Mouse (Mus musculus) embryonic fibroblast, embryonic 13.5 days (primary cell): ENCODE results near the gene Tef. TPM values are rescaled to one million over a fixed set of nuclear protein-coding genes. Genes with fewer than 3 reads are reported as not detected.
A peak's percentile ranks its signal among the peaks of the same experiment; 100 is the strongest.

Experiments used
- H3K27ac ChIP-seq: 2 replicates; pipeline ENCODE4 v1.5.1; 2012; ENCODE audit warnings: low read length, control low read depth, inconsistent platforms; ENCODE audit not compliant: insufficient read depth
- H3K4me1 ChIP-seq: 2 replicates; pipeline ENCODE4 v1.6.1; 2011; ENCODE audit warnings: low read length; ENCODE audit not compliant: control insufficient read depth, insufficient read depth
- H3K4me3 ChIP-seq: 2 replicates; pipeline ENCODE4 v1.5.1; 2011; ENCODE audit warnings: mild to moderate bottlenecking, control low read depth, low read length; ENCODE audit not compliant: insufficient read depth
- CTCF ChIP-seq: IDR thresholded peaks from 2 replicates; pipeline ENCODE4 v1.5.1; 2011; ENCODE audit warnings: mild to moderate bottlenecking, control low read depth, low read length, moderate library complexity, borderline replicate concordance; ENCODE audit not compliant: insufficient read depth
- POLR2A ChIP-seq: IDR thresholded peaks from 2 replicates; pipeline ENCODE4 v1.6.1; 2011; ENCODE audit warnings: low read depth, mild to moderate bottlenecking, control low read depth, low read length, moderate library complexity
- polyA plus RNA-seq: library from polyadenylated mRNA; stranded (reverse); fragments of >200 nt; gene quantifications from 2 replicates; pipeline ENCODE4 v1.2.4, GENCODE M21; 2011; ENCODE audit warnings: low read depth; ENCODE audit not compliant: missing spikeins, insufficient read length

Gene Tef
- polyA plus RNA-seq, 1 experiment: 43.1 TPM

GRCm38 (mm10) chr15:81856030-81856790, 54.0 kb downstream of the Tef start:
- Histone ChIP-seq H3K4me3 (peak overlapping the region; percentile 77), H3K27ac (peak overlapping the region; percentile 33), H3K4me1 (peaks cover 4% of the 10 kb centered on the region; the same call in 1 of the 2 replicates)
- TF ChIP-seq POLR2A: peak; percentile 18; the same call in 1 of the 2 replicates
- no peak for TF ChIP-seq CTCF

- no peak for TF ChIP-seq CTCF
- TF ChIP-seq POLR2A: peak; percentile 4; the same call in 1 of the 2 replicates
- Histone ChIP-seq H3K27ac (peak overlapping the region; percentile 33), H3K4me1 (peaks cover 4% of the 10 kb centered on the region; the same call in 1 of the 2 replicates), H3K4me3 (peak overlapping the region; percentile 77)
Observed at GRCm38 (mm10) chr15:81856938-81857723, 54.9 kb downstream of the Tef start.

- H3K4me3 ChIP-seq: peak overlapping the region; percentile 77
- peaks cover 4% of the 10 kb centered on the region; the same call in 1 of the 2 replicates for H3K4me1 ChIP-seq
- peak overlapping the region; percentile 29 for H3K27ac ChIP-seq
- TF ChIP-seq CTCF: no peak
- no peak for TF ChIP-seq POLR2A
Observed at GRCm38 (mm10) chr15:81857724-81858116, 55.5 kb downstream of the Tef start.

- Histone ChIP-seq H3K4me3 (peak overlapping the region; percentile 77), H3K4me1 (peaks cover 4% of the 10 kb centered on the region; the same call in 1 of the 2 replicates), H3K27ac (peak overlapping the region; percentile 92)
- peak; percentile 100 for TF ChIP-seq POLR2A
- TF ChIP-seq CTCF: no peak
Observed at GRCm38 (mm10) chr15:81858138-81858516, 55.9 kb downstream of the Tef start.

GRCm38 (mm10) chr15:81858517-81859329, 56.5 kb downstream of the Tef start, which contains the start of gene Tob2:
Gene Tob2, minus strand, starts transcription at chr15:81858796.
- TF ChIP-seq CTCF (no peak), POLR2A (peak; percentile 76)
- Histone ChIP-seq H3K27ac (peak within 1 kb of the TSS; percentile 92), H3K4me3 (peak within 1 kb of the TSS; percentile 77), H3K4me1 (peaks cover 4% of the 10 kb centered on the region; the same call in 1 of the 2 replicates)

- Histone ChIP-seq H3K27ac (peak overlapping the region; percentile 92), H3K4me1 (peaks cover 4% of the 10 kb centered on the region; the same call in 1 of the 2 replicates), H3K4me3 (peak overlapping the region; percentile 77)
- TF ChIP-seq POLR2A (peak; percentile 63; the same call in 1 of the 2 replicates), CTCF (no peak)
Observed at GRCm38 (mm10) chr15:81859330-81860255, 57.4 kb downstream of the Tef start.

- no peaks in the 10 kb centered on the region for H3K4me1 ChIP-seq
- no peak overlapping the region for H3K4me3 ChIP-seq
- peak overlapping the region; percentile 70 for H3K27ac ChIP-seq
- TF ChIP-seq POLR2A (no peak; the same call in 1 of the 2 replicates), CTCF (no peak)
Observed at GRCm38 (mm10) chr15:81860471-81861135, 58.4 kb downstream of the Tef start.

- Histone ChIP-seq H3K27ac (no peak overlapping the region), H3K4me1 (no peaks in the 10 kb centered on the region)
- TF ChIP-seq POLR2A (no peak), CTCF (no peak)
Observed at GRCm38 (mm10) chr15:81864238-81864637, 62.0 kb downstream of the Tef start.

More at GRCm38 (mm10) chr15:81864238-81864637, 62.0 kb downstream of the Tef start:
- H3K4me3 ChIP-seq: no peak overlapping the region
